Mouse (Mus musculus) gastrocnemius, adult 8-10 months (tissue): ENCODE measurements at regions not wholly inside any gene's neighbourhood (a gene's known extent, or its start where the extent isn't known, plus 50 kb on each side); places are given as distances from the start of the nearest gene placed in this dataset.

ENCODE experiments used
- DNase-seq, 2 experiments: peaks; one replicate each; pipeline ENCODE4 v3.0.0; 2022; ENCODE audit warnings: low spot score in 2 of 2

DNA sequence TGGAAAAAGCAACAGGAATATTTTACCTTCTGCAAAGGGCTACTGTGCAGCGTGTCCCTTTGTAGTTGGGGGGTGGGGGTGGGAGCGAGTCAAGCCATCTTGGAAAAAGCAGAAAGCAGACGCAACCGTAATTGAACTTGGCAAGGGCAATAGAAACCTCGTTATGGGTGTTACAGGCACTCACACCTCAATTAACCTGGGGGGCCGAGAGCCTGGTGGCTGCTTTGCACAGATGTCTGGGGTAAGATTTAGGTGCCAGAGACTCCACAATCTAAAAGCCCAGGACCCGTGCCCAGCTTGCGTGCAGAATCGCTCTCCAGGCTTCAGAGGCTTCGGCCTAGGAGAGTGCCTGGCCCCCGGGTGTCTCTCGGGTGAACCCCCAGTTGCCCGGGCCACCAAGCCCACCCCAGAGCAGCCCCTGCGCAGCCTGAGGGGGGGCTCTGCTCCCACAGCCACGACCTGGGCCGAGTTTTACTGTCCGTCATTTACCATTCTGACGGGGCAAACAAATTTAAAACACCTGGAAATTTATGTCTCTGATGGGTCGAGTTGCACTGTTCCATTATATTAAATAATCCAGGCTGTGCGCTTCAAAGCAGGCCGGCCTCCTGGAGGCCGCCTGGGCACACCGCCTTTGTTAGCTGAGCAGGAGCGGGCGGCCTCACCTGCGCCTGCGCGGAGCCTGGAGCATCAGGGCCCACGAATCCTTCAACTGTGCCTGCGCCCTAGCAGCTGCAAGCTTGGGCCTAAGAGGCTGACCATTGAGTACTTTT is 212.4 kb downstream of the Srbd1 start:
- no peak for DNase-seq

DNA sequence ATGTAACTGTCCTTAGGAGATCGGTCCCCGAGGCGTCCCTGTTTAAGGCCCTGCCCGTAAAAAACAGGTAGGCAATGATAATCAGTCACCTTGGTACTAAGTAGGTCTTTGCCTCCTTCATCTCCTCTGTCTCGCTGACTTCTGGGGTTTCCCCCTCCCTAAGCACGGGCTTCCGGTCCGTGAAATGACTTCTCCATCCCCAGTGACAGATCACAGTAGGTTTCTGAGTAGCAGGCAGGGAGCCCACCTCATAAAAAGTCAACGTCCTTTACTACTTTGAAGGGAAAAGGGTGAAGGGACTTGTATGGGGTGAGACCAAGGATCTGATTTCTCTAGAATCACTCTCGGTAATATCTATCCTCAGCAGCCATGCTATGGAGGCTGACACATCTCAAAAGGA is 213.0 kb downstream of the Srbd1 start:
- no peak for DNase-seq

DNA sequence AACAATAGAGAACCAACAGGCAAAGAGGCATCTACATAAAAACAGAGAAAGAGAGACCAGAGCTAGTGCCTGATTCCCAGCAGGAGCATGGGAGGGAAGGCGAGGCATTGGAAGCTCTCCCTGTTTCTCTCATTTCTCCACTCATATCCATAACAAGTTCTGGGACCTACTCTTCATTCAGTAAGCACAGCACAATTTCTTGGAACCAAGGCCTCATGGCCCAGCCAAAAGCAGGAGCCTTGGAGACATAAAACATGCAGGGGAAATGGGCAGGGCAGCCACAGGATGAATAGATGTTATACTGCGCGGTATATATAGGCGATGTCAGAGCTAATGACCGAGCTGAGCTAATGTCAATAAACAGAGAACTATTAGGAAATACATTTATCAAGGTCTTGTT is 214.2 kb downstream of the Srbd1 start:
- no peak for DNase-seq

DNA sequence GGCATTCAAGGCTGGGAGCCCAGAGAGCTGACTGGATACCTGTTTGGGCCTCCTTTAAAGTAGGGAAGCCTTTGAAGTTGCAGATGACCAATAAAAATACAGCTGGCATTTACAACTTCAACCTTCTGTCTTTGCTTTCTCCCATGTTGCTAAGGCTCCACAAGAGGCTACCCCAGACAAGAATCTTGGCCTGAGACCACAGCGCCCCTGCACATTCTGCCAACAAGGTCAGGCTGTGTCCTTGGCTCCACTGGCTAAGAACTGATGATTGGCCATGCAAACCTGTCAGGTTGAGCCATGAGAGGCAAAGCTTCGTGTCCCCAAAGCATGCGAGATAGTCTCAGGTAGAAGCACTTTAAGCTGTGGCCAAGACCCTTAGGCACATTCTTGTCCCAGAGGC is 214.6 kb downstream of the Srbd1 start:
- no peak for DNase-seq

DNA sequence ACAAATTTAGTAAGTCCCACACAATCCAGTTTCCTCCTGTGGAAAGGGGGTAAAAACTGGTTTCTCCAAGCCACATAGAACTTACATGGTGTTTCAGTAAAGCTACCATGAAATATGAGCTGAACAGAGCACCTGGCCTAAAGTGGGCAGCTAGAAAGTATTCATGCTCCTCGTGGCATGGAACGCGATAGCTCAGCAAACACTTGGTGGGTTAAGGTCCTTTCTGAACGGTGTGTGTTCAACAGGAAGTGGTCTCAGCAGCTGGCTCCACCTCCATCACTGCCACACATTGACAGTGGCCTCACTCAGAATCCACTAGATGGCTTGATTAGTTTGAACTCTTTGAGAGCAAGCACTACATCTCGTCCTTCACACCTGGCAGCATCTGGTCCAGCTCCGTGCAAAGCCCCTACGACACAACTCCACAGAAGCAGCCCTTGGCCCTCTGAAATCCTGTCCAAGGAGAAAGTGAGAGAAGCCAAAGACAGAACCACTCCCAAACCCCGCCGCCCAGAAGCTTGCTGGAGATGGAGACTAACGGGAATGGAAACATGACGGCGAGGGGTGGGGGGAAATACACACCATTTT is 215.2 kb downstream of the Srbd1 start:
- DNase-seq = no peak

DNA sequence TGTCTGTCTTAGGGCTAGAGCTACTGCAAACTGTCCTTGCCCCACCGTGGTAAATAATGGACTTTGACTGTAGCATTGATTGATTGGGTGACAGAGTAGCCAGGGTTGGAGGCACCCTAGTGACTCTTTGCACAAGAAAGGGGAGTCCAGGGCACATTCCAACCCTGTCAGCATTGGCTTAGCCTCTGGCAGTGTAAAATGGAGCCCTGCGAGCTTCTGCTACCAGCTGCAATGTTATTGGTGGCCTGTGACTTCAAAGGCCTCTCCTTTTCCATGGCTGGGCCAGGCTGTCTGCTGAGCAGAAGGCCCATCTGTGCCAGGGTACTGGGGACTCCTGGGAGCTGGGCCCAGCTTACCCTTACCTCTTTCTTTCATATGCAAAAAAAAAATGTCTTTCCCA is 216.4 kb downstream of the Srbd1 start:
- DNase-seq = no peak

DNA sequence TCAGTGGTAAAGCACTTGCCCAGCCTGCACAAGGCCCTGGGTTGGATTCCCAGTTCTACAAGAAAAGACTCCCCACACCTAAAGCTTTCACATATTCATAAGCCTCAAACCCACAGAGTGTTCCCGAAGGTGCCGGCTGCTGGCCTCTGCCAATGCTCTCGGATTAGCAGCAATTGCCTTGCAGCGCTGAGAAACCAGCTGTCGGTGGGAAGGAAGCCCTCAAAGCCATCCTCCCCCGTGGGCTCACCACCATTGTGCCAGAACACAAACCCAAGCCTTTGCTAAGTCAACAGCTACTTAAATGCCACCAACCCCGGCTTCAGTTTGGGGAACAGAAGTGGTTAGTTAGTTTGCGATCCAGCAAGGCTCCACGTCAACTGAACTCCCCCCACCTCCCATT is 217.7 kb downstream of the Srbd1 start:
- DNase-seq = no peak

DNA sequence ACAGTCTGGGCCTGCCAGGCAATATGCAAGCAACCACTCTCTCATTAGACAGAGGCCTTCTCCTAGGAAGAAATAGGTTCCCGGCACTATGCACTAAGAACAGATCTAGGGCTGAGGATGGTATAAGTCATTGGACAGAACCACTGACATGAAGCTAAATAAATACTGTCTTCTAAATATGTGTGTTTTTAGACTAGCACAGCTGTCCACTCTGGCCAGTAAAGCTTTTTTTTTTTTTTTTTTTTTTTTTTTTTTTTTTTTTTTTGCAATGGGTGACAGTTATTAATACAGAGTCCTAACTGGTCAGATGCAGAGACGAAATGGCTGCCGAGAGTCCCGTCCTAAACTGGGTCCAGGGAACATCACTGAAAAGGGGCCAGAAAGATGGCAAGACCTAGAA is 218.9 kb downstream of the Srbd1 start:
- DNase-seq = no peak

DNA sequence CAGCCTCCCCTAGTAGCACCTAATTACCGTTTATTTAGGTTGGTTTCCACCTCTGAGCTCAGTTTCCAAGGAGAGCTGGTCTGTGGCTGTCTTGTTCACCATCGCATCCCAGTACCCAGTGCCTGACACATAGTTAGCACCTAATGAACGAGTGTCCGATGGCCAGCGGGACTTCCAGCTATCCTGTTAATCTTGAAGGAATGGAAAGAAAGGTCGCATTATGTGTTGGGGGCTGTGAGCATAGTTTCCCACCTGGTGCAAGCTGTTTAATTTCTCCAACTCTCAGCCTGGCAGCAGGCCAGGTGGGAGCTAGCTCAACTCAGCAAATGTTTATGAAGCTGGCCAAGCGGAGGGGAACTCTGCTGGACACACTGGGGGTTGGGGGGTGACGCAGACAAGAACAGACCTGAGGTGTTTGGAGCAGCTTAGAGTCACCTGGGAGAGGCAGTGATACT is 223.7 kb downstream of the Srbd1 start:
- no peak for DNase-seq

DNA sequence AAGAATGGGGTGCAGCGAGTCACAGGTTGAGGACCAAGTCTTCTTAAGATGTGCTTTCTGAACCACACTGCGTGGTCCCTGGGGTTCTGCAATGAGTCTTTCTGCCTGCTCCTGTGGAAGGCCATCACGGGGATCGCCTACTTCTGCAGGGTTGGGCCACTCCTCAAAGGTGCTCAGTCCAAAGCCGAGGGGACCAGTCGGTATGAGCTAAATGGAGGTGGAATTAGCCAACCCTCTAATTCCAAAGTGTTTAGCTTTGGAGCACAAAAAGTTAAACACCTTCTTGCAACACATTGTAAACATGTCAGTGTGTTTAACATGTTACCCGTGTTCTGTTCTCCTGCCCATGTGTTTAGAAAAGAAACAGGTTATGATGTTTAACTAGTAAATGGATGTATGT is 225.1 kb downstream of the Srbd1 start:
- no peak for DNase-seq

DNA sequence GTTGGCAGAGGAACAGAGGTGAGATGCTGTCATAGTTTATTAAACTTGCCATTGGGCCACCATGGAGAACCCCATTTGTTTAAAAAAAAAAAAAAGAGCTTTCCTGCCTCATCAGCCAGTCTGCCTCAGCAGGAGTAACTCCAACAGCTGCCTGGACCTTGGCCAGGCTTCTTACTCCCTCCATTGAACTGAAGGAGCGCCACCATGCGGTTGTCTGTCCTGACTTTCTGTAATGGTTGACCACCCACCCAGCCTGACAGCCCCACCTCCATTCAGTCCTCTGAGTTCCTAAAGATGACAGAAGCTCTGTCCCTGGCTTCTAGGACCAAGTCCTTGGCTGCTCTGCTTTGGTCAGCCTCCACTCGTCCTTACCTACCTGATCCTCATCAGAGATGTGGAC is 227.8 kb upstream of the Six2 start:
- DNase-seq = no peak

DNA sequence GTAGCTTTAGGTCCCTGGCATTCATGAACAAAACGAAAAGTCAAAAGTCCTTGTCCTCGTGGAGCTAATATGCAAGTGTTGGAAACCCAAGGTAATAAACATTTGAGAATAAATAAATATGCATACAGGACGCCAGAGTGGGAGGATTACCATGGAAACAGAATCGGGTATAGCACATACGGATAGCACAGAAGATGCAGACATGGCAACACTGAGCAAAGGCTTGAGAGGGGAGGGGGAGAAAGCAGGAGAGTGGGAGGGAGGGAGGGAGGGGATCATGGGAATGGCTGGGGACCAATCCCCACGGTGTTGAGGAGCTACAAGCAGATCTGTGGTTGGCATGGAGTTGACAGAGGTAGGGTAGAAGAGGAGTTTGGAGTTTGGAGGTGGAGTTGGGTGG is 226.0 kb upstream of the Six2 start:
- DNase-seq = no peak

DNA sequence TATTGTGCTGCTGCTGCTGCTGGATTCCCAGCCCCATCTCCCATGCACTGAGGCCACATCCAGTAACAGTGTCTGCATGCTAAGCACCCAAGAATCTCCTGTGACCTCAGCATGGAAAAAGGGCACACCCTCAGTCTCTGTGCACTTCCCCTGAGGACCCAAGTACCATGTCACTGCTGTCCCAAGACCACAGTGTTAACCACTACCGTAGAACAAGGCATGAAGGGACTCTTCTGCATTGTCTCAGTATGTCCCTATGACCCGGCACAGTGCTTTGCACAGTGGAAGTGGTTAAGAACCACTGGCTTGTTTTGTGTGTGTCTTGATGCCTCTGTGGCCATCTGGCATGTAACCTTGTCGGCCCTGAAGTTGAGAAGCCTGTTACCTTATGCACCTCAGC is 220.6 kb upstream of the Six2 start:
- DNase-seq = no peak

DNA sequence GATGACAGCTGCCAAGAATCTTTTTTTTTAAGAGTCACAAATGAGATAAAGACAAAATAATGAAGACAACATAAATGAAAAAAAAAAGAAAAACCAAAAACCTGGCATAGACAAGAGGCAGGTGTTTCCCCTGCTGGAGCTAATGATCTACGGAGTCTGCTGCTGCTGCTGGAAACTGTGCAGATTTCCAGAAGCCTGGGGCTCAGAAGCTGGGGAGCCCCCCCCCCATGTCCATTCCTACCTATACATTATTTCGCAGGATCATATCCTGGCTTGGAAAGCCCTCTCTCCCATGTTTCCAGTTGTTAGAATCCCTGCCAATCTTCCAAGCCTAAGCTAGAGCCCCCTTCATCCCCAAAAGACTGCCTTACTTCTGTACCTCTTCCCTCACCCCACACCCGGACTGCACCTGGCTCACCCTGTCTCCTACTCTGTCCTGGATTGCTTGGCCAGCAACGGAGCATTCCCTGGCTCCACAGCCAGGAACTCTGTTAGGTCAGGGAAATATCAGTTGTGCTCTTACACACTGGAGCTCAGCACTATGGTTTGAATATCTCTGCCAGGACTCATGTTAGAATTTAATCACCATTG is 218.6 kb upstream of the Six2 start:
- no peak for DNase-seq

DNA sequence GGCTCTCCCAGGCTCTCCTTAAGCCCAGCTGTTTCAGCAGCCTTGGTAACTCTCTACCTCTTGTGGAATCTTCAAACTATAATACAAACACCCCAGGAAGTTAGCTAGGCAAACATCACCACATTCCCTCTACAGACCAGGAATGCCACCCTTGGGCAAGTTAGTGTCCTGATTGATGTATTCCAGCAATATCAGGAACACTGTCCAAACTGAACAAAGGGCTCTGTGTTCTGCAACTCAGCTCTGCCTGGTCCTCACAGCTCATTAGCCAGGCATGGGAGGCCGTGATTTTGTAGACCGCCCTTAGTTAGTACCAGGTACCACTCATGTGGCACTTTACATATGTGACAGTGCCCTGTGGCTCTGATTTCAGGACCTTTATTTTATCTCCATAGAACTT is 214.5 kb upstream of the Six2 start:
- no peak for DNase-seq

DNA sequence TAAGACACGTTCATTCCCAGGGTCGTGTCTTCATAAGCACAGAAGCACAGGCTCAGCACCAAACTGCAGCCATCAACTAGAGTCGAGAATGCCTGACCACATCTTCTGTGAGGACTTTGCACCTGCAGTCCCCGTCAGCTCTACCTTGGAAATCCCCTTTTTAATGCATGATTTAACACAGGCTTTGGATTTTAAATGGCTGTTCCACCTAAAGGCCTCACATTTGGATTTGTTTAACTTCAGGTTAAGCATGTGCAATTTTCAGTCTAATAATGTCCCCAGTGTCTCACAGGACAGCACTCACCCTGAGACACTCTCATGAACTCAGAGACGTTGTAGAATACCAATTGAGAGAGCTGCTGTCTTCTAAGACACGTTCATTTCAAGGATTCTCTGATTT is 211.0 kb upstream of the Six2 start:
- no peak for DNase-seq

DNA sequence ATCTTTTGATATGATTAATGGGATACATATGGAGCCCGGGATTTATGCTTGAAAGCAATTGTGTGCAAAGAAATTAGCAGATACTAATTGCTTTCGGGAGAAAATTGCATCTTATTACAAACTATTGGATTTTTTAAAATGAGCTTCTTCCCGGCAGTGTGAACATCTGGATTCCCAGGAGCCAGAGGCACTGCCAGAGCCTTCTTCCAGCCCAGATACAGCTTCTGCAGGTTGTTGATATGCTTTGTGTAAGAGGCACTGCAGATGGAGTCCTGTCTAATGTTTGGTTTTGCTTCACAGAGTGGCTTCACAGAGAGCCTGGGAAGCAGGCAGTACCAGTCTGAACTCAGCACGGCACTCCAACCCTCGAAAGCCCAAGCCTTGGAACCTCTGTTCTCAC is 207.9 kb upstream of the Six2 start:
- DNase-seq = no peak

DNA sequence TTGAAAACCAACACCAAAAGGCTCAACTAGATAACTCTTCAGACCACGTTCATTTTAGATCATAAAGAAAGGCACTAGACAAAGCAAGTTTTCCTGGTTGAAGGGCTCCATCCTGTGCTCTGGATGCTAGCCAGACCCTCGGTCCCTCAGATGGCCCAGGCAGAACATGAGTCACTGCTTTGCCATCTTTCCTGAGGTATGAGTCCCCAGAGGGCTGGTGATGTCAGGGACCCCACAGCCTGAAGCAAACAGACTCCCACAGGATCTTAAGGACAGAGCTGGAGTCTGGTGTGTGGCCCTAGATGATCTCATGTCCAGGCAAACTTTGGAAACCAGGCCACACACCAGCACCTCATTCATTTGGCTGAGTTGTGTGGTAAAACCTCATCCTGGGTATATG is 203.2 kb upstream of the Six2 start:
- no peak for DNase-seq

DNA sequence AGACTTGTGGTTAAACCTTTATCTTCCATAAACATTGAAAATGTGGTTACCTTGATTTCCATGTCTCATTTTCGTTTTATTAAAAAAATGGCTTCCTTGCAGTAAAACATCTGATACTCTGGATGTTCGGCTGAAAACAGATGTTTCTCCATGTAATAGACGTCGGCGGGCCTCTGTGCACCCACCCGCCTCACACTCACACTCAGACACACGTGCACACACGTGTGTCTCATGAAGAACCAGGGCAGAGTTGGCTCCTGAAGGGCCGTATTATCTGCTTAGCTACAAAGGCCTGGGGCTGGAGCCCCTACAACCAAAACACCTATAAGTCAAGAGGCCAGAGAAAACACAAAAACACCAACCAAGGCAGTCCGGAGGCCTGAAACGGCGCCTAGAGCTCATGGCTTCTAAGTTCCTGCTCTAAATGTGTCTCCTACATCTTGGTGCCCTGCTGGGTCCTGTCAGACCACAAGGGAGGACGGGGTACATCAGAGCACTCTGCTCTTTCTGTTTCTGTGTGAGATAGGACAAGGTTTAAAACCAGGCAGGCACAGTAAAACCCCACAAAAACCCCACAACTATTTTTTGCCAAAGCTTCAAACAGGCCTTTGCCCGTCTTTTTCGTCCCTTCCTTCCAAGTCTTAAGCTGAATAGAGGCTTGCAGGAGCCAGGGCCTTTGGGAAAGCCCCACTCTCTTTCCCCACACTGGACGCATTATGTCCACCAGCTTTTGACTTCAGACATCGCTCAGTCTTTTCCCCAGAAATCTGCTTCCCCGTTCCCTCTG is 201.9 kb upstream of the Six2 start:
- no peak for DNase-seq

DNA sequence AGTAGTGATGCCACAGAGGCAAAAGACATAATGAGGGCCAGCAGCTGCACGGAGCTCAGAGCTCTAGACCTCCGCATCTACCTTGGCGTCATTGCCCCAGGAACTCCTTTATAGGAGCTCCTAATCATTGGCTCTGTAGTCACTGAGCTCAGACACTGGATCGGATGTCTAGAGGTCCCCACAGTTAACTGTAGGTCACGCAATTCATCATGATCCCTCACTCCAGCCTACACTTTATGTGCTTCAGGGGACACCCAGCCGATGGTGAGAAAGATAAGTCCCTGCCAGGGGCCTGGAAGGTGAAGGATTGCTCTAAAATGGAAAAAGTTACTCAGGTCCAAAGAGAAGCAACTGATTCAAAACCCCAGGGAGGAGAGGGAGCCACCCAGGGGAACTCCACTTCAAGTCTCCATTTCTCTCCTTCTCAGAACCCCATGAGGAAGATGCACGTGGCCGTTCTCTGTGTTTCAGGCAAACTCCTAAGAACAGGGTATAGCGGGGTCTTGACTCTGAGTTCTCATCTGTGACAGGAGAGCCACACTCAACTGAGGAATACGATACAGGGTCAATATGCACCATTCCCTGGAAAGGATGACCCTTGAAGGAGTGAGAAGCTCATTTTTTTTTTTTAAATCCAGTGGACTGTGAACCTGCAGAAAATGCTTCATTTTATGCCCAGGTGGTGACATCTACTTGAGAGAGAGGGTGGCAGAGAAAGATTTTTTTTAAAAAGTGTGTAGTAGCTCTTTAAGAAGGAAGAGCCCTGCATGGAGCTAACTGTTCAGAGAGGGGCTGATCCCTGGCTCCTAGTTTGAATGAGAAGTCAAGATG is 200.7 kb upstream of the Six2 start:
- no peak for DNase-seq

DNA sequence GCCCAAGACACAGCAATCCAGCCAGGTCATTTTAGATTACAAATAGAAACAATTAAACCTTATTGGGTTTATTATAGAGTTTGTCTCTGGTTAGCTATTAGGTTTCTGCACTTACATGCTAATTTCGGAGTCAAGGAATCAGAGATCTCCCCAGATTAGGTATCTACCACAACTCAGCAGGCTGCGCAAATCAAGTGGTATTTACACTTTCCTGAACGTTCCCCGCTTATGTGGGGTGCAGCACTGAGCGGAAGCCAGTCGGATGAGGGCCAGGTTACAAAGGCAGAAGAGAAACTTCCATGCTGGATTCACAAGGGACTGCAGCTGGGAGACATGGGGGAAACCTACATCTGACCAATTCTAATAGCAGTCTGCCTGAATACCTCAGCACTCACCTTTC is 198.6 kb upstream of the Six2 start:
- DNase-seq = no peak
